Mouse (Mus musculus): Measurements from ENCODE around the gene P4ha1. TPM values are rescaled to one million over a fixed set of nuclear protein-coding genes. Genes with fewer than 3 reads are reported as not detected.
A peak's percentile ranks its signal among the peaks of the same experiment; 100 is the strongest.
"Not testable (repeated sequence)": the region's sequence is repeated elsewhere in the genome, so short reads cannot be mapped to it uniquely, and the experiment has no call there.

The P4ha1 gene
- polyA plus RNA-seq, 1 experiment from 2014 or later: 41.9 TPM

DNA sequence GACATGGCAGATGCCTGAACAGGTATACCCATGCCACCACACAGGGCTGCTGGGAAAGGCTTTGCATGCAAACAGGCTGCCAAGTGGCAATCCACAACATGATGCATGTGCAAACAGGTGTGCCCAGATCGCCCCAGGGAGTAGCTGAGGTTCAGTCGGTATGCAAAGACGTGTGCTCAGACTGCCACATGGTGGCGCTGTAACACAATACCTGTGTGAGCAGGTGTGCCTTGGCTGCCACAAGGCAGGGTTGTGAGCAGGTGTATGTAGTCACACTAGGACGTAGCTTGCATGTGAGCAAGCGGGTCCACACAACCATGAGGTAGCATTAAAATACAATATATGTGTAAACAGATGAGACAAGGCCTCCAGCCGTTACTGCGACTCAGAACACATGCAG lies 34.0 kb upstream of the P4ha1 start:
- DNase-seq (ENCODE audit: low spot score, missing footprints) (no peak), ATAC-seq (ENCODE audit: low FRiP score) (no peak)
- Histone ChIP-seq H3K27ac (ENCODE audit: low read depth, low read length) (no peak overlapping the region), H3K27me3 (ENCODE audit: control insufficient read depth, insufficient read depth, low read length) (no peaks in the 10 kb centered on the region), H3K9me3 (ENCODE audit: control insufficient read depth, low read length) (no peaks in the 10 kb centered on the region), H3K4me2 (no peak overlapping the region), H3K36me3 (ENCODE audit: control insufficient read depth, insufficient read depth, low read length) (no peaks in the 10 kb centered on the region), H3K9ac (ENCODE audit: low read length) (no peak overlapping the region), H3K4me1 (ENCODE audit: control insufficient read depth, insufficient read depth, low read length) (no peaks in the 10 kb centered on the region), H3K4me3 (ENCODE audit: low read depth, low read length) (no peak overlapping the region)
- 56% methylated on average over 8 of the region's 8 CpGs for WGBS

- Histone ChIP-seq H3K4me3 (ENCODE audit: low read depth, low read length) (no peak overlapping the region), H3K4me2 (no peak overlapping the region), H3K27me3 (ENCODE audit: control insufficient read depth, insufficient read depth, low read length) (no peaks in the 10 kb centered on the region), H3K27ac (ENCODE audit: low read depth, low read length) (no peak overlapping the region), H3K4me1 (ENCODE audit: control insufficient read depth, insufficient read depth, low read length) (no peaks in the 10 kb centered on the region), H3K9ac (ENCODE audit: low read length) (no peak overlapping the region), H3K9me3 (ENCODE audit: control insufficient read depth, low read length) (no peaks in the 10 kb centered on the region), H3K36me3 (ENCODE audit: control insufficient read depth, insufficient read depth, low read length) (no peaks in the 10 kb centered on the region)
- ATAC-seq (ENCODE audit: low FRiP score): no peak
- no peak for DNase-seq (ENCODE audit: low spot score, missing footprints)
- WGBS: 55% methylated on average over 3 of the region's 3 CpGs
These were observed 31.6 kb upstream of the P4ha1 start for GRCm38 (mm10) chr10:59291536-59291935.

- 81% methylated on average over 7 of the region's 7 CpGs for WGBS
- DNase-seq (ENCODE audit: low spot score, missing footprints): no peak
- H3K4me2 ChIP-seq: no peak overlapping the region
These were observed 31.0 kb upstream of the P4ha1 start for GRCm38 (mm10) chr10:59292079-59292478.

DNA sequence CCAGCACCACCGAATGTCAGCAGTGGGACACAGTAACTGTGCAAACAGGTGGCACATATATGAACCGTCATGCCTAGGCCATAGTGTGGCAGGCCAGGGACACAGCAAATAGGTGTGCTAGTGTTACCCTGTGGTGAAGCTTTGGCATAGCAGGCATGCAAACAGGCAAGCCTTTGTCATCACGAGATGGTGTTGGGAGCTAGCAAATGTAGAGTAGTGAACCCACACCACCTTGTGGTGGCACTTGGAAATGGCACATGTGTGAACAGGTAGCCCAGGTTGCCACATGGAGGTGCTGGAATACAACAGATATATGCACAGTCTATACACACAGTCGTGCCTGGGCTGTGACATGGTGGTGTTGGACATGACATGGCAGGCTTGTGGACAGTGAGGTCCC lies 30.5 kb upstream of the P4ha1 start:
- no peak overlapping the region for H3K4me2 ChIP-seq
- no peaks in the 10 kb centered on the region for H3K4me1 ChIP-seq (ENCODE audit: control insufficient read depth, insufficient read depth, low read length)
- no peaks in the 10 kb centered on the region for H3K36me3 ChIP-seq (ENCODE audit: control insufficient read depth, insufficient read depth, low read length)
- H3K9me3 ChIP-seq (ENCODE audit: control insufficient read depth, low read length): no peaks in the 10 kb centered on the region
- peak; percentile 60 for ATAC-seq (ENCODE audit: low FRiP score)
- H3K27me3 ChIP-seq (ENCODE audit: control insufficient read depth, insufficient read depth, low read length): no peaks in the 10 kb centered on the region
- no peak overlapping the region for H3K9ac ChIP-seq (ENCODE audit: low read length)
- WGBS: 30% methylated on average over 4 of the region's 4 CpGs
- no peak overlapping the region for H3K27ac ChIP-seq (ENCODE audit: low read depth, low read length)
- H3K4me3 ChIP-seq (ENCODE audit: low read depth, low read length): no peak overlapping the region
- DNase-seq (ENCODE audit: low spot score, missing footprints): peak; percentile 92

More at GRCm38 (mm10) chr10:59292079-59292478, 31.0 kb upstream of the P4ha1 start:
- no peaks in the 10 kb centered on the region for H3K27me3 ChIP-seq (ENCODE audit: control insufficient read depth, insufficient read depth, low read length)
- H3K36me3 ChIP-seq (ENCODE audit: control insufficient read depth, insufficient read depth, low read length): no peaks in the 10 kb centered on the region
- no peaks in the 10 kb centered on the region for H3K4me1 ChIP-seq (ENCODE audit: control insufficient read depth, insufficient read depth, low read length)
- H3K9ac ChIP-seq (ENCODE audit: low read length): no peak overlapping the region
- no peak overlapping the region for H3K27ac ChIP-seq (ENCODE audit: low read depth, low read length)
- no peak for ATAC-seq (ENCODE audit: low FRiP score)
- no peak overlapping the region for H3K4me3 ChIP-seq (ENCODE audit: low read depth, low read length)
- no peaks in the 10 kb centered on the region for H3K9me3 ChIP-seq (ENCODE audit: control insufficient read depth, low read length)

DNA sequence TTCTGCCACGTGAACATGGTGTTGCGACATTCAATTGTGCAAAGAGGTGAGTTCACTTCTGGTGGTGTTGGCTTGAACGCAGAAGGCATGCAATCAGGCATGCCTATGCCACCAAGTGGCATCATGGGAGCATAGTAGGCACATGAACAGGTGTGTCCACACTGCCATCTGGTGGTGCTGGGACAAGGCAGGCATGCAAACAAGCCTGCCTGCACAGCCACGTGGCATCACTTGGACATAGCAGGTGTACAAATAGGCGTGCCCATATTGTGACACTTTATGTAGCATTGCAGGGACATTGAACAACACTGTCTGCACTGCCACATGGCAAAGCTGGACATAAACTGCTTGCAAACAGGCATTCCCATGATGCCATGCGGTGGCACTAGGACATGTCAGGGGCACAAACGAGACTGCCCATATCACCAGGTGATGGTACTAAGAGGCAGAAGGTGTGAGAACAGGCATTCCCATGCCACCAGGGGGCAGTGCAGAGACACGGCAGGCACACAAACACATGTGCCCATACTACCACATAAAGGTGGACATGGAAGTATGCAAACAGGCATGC lies 27.8 kb upstream of the P4ha1 start:
- Histone ChIP-seq H3K4me2 (no peak overlapping the region), H3K4me1 (ENCODE audit: control insufficient read depth, insufficient read depth, low read length) (no peaks in the 10 kb centered on the region), H3K36me3 (ENCODE audit: control insufficient read depth, insufficient read depth, low read length) (no peaks in the 10 kb centered on the region), H3K9me3 (ENCODE audit: control insufficient read depth, low read length) (no peaks in the 10 kb centered on the region), H3K27ac (ENCODE audit: low read depth, low read length) (no peak overlapping the region), H3K9ac (ENCODE audit: low read length) (no peak overlapping the region), H3K27me3 (ENCODE audit: control insufficient read depth, insufficient read depth, low read length) (no peaks in the 10 kb centered on the region), H3K4me3 (ENCODE audit: low read depth, low read length) (no peak overlapping the region)
- ATAC-seq (ENCODE audit: low FRiP score) (peak; percentile 31; the same call in 1 of the 2 replicates), DNase-seq (ENCODE audit: low spot score, missing footprints) (peak; percentile 93)
- 71% methylated on average over 8 of the region's 8 CpGs for WGBS

DNA sequence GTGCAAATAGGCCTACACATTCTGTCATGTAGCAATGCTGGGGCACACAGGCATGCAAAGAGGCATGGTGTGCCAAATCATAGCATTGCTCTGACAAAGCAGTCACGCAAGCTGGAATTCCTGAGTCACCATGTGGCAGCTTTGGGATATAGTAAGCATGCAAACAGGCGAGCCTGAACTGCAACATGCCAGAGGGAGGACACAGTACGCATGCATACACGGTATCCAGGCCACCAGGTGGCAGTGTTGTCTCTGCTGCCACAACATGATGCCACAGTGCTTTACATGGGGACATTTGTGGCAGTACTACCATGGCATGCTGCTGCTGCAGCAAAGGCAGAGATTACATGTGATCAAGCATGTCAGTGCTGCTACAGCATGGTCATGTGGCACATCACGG lies 26.8 kb upstream of the P4ha1 start:
- Histone ChIP-seq H3K36me3 (ENCODE audit: control insufficient read depth, insufficient read depth, low read length) (no peaks in the 10 kb centered on the region), H3K4me3 (ENCODE audit: low read depth, low read length) (no peak overlapping the region), H3K9me3 (ENCODE audit: control insufficient read depth, low read length) (no peaks in the 10 kb centered on the region), H3K9ac (ENCODE audit: low read length) (no peak overlapping the region), H3K4me1 (ENCODE audit: control insufficient read depth, insufficient read depth, low read length) (no peaks in the 10 kb centered on the region), H3K27ac (ENCODE audit: low read depth, low read length) (no peak overlapping the region), H3K4me2 (no peak overlapping the region), H3K27me3 (ENCODE audit: control insufficient read depth, insufficient read depth, low read length) (no peaks in the 10 kb centered on the region)
- DNase-seq (ENCODE audit: low spot score, missing footprints) (peak; percentile 96), ATAC-seq (ENCODE audit: low FRiP score) (peak; percentile 70)
- 32% methylated on average over 5 of the region's 5 CpGs for WGBS

- not testable (repeated sequence) for H3K27me3 ChIP-seq (ENCODE audit: control insufficient read depth, insufficient read depth, low read length); H3K4me2 ChIP-seq; H3K4me3 ChIP-seq (ENCODE audit: low read depth, low read length); H3K9me3 ChIP-seq (ENCODE audit: control insufficient read depth, low read length); H3K4me1 ChIP-seq (ENCODE audit: control insufficient read depth, insufficient read depth, low read length); DNase-seq (ENCODE audit: low spot score, missing footprints); H3K9ac ChIP-seq (ENCODE audit: low read length); ATAC-seq (ENCODE audit: low FRiP score); H3K27ac ChIP-seq (ENCODE audit: low read depth, low read length); H3K36me3 ChIP-seq (ENCODE audit: control insufficient read depth, insufficient read depth, low read length)
- 93% methylated on average over 12 of the region's 12 CpGs for WGBS
These were observed 20.4 kb upstream of the P4ha1 start for GRCm38 (mm10) chr10:59302671-59303070.

GRCm38 (mm10) chr10:59308993-59309715 lies 13.9 kb upstream of the P4ha1 start:
- no peak for DNase-seq (ENCODE audit: low spot score, missing footprints)
- Histone ChIP-seq H3K27ac (ENCODE audit: low read depth, low read length) (no peak overlapping the region), H3K4me3 (ENCODE audit: low read depth, low read length) (no peak overlapping the region), H3K27me3 (ENCODE audit: control insufficient read depth, insufficient read depth, low read length) (no peaks in the 10 kb centered on the region), H3K4me2 (no peak overlapping the region), H3K9ac (ENCODE audit: low read length) (no peak overlapping the region), H3K4me1 (ENCODE audit: control insufficient read depth, insufficient read depth, low read length) (no peaks in the 10 kb centered on the region), H3K9me3 (ENCODE audit: control insufficient read depth, low read length) (no peaks in the 10 kb centered on the region), H3K36me3 (ENCODE audit: control insufficient read depth, insufficient read depth, low read length) (no peaks in the 10 kb centered on the region)
- ATAC-seq (ENCODE audit: low FRiP score): no peak
- WGBS: 57% methylated on average over 3 of the region's 3 CpGs

GRCm38 (mm10) chr10:59310124-59310523 lies 13.0 kb upstream of the P4ha1 start:
- DNase-seq (ENCODE audit: low spot score, missing footprints) (no peak), ATAC-seq (ENCODE audit: low FRiP score) (no peak)
- no peaks in the 10 kb centered on the region for H3K4me1 ChIP-seq (ENCODE audit: control insufficient read depth, insufficient read depth, low read length)
- no peak overlapping the region for H3K9ac ChIP-seq (ENCODE audit: low read length)
- no peaks in the 10 kb centered on the region for H3K9me3 ChIP-seq (ENCODE audit: control insufficient read depth, low read length)
- H3K27ac ChIP-seq (ENCODE audit: low read depth, low read length): no peak overlapping the region
- no peaks in the 10 kb centered on the region for H3K36me3 ChIP-seq (ENCODE audit: control insufficient read depth, insufficient read depth, low read length)
- no peak overlapping the region for H3K4me2 ChIP-seq
- H3K27me3 ChIP-seq (ENCODE audit: control insufficient read depth, insufficient read depth, low read length): no peaks in the 10 kb centered on the region
- 65% methylated on average over 2 of the region's 2 CpGs for WGBS
- H3K4me3 ChIP-seq (ENCODE audit: low read depth, low read length): no peak overlapping the region
